Mouse (Mus musculus) lung, postnatal 10 days (tissue): ENCODE measurements around the gene Suds3.

Experiments
- DNase-seq: peaks from one replicate; pipeline ENCODE4 v3.0.0; 2021

The Suds3 gene

DNA sequence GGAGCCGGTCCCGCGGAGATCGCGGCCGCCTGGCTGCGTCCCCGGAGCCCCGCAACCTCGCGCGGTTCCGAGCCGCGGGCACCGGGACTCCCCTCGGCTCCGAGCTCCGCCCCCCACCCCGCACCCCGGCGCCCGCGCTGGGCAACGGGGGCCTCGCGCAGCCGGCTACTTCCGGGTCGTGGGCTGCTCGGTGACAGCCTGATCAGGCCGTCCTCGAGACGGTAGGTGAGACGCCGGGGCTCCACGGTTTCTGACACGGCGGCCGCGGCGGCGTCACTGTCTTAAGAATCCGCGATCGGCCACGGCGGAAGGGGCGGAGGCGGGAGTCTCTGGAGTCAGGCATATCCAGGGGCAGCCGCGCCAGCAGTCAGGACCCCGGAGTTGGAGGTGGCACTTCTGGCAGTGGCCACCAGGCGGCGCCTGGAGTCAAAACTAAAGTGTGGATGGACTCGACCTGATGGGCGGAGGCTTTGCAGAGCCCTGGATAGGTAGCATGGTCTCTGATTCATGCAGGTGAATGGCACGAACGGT lies at the start of gene Suds3:
TSS of gene Suds3 (minus strand) at position 278 of the 531 bp plus-strand sequence.
- peak; percentile 95 for DNase-seq

DNA sequence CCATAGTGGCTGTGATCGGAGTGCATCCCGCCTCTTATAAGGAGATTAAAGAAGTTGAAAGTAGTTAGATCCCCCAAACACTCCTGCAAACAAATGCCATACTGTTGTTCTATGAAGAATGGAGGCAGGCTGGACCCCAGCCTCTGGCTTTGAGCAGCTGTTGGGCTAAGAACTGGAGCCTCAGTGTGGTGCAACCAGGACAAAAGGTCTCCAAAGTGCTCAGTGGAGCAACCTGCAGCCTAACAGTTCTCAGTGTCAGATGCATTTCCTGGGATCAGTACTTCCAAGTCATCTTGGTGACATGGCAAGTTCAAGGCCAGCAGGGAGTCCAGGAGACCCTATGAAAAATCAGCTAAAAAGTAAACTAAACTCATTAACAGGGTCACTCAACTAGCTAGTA lies 49.0 kb upstream of the Suds3 start:
- no peak for DNase-seq

DNA sequence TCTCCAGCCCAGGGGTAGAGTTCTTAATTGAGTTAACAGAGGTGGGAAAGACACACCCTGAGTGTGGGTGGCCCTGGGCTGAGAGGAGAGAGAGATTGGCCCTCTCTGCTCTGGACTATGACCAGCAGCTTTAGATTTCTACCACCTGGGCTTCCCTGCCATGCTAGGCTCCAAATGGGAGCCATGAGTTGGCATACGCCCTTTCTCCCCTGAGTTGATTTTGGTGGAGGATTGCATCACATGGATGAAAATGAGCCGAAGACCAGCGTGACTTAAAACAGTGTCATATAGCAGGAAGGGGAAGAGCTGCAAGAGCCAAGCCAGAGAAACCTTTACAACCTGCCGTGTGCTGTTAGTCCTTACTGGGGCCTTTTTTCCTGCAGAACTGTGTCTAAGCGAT lies 48.6 kb upstream of the Suds3 start:
- DNase-seq = no peak

DNA sequence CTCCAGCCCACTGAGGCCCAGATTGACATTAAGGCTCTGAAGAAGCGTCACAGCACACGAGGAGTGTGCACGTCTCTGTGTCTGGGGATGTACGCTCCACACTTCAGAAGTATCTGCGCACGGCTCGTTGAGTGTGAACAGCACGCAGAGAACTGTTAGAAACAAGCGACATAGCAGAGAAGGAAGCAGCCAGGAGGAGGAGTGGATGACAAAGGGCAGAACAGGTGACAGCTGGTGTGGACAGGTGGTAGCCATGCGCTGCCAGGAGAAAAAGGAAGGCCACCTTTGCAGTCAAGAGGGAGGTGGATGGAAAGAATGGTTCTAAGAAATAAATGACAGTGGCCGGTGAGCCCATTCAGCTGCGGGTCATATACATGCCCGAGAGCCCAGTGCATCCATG lies 47.9 kb upstream of the Suds3 start:
- DNase-seq = no peak

DNA sequence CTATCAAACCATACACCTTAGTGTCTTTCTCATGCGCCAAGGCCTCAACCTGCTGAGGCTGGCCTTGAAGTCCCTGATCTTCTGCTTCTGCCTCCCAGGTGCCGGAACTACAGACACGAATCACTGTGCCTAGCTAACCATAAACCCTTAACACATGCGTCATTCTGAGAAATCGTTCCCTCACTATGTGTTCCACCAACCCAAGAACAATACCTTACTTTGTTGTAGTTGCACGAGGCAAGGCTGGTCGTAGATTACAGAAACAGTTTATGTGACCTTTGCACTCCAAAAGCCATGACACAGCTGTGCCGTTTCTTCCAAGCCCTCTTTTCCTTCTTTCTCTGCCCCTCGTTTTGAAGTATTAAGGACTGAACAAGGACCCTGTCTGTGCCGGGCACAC lies 44.6 kb upstream of the Suds3 start:
- no peak for DNase-seq

DNA sequence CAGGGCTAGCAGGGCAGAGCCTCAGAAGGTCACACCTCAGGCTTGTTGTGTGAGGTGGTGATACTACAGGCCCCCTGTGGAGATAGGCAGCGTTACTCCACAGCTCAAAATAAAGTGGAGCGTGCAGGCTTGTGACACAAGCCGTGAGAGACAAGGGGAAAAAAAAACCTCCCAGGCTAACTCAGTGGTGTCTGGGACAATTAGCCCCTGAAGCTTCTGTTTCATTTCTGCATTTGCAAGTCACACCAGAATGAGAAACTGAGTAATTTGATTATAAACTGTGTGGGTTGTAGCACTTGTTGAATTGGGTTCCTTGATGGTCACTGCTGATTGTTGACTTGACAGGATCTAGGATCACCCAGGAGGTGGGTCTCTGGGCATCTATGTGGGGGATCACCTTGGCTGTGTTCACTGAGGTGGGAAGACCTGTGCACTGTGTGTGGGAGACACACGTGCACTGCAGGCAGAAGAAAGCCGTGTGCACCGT lies 43.9 kb upstream of the Suds3 start:
- no peak for DNase-seq

DNA sequence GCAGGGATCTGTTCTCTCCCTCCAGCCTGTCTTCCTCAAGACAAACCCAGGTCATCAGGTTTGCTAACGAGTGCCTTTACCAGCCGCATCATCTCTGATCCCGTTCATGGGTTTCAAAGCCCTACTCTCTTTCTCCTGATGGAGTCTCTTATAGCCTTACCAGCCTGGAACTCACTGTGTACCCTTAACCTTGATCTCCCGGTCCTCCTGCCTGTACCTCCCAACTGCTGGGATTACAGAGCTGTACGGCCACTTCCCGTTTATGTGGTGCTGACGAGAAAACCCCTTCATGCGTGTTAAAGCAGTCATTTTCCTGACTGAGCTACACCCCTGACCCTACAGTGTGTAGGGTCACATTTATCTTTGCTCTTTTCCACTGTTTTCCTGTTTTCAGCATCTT lies 43.4 kb upstream of the Suds3 start:
- no peak for DNase-seq

DNA sequence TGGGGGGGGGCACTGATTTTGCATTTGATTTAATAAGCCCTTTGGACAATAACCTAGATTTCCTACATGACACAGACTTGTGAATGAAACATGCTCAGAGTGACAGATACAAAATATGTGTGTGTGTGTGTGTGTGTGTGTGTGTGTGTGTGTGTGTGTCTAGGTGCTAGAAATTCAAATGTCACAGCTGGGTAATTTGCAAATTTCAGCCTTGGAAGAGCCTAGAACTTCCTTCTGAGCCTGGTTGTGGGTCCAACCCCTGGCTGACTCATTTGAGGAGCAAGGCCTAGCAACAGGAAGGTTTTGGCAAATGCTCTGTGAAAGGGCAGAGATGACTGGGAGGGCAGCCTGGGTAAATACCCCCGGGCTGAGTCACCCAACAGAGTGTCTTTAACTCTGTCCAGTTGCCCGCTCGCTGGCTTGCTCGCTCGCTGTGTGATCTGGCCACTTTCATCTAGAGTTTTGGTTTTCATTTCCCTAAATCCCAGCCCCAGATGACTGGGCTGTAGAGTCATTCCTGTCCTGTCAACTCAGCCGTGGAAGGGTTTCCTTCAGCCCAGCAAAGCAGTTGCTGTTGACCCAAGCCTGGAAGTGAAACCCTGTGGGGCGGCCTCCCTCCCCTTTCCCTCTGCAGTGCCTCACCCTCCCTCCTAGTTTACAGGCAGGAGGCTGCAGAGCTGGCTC lies 42.6 kb upstream of the Suds3 start:
- peak; percentile 51 for DNase-seq

DNA sequence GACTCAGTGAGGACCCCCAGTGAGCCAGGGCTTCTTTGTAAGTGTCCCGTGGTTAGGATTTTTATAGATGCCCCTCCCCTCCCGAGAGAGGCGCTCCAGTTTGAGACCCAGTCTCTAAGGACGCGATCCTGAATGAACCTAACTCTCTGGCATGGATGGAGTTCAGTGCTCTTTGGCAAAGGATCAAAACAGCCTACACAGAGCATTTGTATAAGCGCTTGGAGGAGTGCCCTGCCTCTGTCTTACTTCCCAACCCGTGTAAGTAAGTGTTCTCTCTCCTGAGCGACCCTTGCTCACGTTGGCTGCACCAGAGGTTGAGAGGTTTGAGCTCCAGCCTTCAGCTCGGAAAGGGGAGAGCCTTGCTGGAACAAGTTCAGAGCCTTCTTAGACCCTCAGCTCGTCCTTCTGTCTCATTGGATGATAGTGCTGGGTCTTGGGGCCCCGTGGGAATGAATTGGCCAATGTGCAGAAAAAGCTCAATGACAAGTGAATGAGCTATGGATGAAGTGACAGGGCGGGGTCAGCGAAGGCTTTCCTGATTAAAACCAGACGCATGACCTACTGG lies 37.7 kb upstream of the Suds3 start:
- peak; percentile 58 for DNase-seq

DNA sequence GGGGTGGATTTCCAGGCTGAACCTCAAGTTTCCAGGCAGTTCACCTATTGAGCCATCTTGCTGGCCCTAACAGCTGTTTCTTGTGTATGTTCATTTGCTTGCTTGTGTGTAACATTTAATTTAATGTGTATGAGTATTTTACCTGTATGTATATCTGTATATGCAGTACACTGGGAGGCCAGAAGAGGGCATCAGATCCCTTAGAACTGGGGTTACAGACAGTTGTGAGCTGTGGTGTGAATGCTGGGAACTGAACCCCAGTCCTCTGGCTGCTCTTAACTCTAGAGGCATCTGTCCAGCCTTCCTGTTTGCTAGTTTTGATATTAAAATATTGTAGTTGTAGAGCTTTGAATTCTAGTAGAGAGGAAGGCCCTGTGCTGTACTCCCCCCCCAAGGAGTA lies 37.0 kb upstream of the Suds3 start:
- no peak for DNase-seq

DNA sequence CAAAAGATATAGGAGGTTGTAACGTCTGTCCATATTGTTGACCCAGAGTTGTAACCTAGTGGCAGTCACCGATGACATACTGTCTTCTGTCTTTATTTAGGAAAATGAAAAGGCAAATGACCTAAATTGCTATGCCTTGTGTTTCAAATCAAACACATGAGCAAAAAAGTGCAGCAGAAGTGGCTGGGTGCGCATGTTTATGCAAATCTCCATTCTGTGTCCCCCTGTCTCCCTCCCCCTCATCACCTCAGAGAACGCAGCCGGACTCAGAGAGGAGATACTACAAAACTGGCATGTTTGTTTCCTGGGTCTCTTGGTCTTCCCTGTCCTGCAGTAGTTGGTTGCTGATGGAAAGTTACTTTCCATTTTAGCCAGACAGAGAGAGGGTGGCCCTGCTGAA lies 34.2 kb upstream of the Suds3 start:
- no peak for DNase-seq

DNA sequence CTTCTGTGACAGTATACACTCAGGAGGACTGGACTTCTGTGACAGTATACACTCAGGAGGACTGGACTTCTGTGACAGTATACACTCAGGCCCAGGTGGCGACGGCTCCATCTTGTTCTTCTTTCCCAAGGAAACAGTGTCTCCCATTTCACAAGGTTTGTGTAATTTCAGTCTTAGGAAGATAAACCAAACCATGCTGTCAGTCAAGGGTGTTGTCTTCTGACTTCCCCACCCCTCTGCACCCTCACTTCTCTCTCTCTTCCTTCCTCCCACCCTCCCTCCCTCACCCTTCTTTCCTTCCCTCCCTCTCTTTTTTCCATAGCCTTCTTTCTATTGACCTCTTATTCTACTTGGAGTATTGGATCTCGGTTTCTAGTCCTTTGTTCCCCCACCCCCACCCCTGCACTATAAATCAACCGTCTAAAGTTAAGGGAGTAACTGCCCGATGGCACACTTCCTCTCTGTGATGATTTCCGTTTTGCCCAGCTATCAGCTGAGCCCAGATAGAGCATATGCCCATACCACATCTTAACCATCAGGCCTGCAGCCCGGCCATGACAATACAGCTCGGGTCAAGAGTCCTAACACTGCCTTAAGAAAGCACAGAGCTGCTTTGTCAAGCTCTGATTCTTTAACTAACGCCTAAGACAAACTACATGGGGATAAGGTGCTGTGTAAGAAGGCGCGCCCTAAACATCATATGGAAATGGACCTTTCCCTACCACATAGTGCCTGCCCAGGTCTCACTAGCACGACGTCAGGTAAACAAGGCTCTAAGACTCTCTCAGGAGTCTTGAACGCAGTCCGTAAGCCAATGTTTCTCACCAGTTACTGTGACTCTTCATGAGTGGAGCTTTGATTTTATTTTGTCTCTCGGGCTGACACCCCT lies 33.4 kb upstream of the Suds3 start:
- no peak for DNase-seq

DNA sequence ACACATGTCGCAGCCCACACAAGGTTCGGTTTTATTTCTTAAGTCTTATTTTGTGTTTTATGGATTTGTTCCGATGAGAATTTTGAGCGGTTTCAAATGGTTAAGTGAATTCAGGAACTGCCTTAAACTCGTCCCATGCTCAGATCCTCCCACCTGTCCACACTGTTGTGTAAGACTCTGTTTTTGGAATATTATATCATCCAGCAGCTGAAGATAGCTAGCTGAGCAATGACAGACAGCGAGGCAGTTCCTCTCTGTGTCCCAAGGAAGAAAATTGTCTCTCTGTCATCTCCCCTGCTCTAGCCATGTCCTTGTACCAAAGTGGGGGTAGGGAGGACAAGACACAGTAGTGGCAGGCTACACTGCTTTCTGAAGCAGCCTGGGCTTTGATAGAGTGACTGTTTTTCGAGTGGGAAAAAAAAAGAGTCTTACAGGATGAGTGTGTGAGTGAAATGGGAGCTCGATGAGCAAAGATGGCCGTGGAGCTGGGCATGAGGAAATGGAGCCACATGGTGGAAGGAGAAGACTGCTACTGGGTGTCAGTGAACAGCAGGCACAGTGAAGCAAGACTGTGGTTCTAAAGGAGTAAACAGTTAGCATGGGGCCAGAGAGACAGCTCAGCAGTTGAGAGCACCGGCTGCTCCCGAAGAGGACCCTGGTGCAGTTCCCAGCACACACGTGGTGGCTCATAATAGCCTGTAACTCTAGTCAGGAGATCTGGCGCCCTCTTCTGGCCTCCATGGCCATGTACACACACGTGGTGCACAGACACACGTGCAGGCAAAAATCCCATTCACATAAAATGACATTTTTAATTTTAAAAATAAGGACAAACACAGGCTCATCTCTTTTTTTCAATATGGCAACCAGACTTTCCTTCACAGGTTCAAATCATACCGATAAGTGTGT lies 31.5 kb upstream of the Suds3 start:
- no peak for DNase-seq

DNA sequence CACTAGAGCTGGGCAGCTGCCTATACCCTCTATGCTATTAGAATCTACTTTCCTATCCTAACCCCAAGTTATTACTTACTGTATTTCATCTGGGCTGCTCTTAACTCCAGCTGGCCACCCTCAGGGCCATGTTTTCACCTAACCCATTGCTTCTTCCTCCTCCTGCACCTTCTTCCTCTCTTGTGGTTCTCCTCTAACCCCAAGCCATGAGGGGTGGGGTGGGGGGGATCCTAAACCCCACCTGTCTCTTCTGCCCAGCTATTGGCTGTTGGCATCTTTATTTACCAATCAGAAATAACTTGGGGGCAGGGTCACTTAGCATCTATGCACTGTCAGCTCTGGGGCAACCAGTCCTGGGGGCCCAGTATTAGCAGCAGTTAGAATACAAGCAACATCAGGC lies 30.3 kb upstream of the Suds3 start:
- no peak for DNase-seq

DNA sequence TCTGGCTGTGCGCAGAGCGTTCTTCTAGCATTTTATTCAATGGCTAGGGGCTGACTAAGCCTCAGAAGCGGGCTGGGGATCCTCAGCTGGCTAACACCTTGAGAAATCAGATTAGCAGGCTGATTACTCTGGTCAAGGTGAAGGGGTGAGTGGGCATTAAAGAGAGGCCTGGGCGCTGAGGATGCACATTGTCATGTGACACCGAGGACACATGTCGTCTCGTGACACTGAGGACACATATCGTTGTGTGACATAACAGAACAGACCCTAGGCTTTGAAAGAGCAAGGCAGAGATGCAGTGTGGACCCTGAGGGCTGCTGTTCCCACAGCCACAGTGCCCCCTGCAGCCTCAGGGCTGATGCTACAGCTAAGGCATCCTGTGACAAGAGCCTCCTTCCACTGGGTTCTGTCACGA lies 27.8 kb upstream of the Suds3 start:
- peak; percentile 69 for DNase-seq

DNA sequence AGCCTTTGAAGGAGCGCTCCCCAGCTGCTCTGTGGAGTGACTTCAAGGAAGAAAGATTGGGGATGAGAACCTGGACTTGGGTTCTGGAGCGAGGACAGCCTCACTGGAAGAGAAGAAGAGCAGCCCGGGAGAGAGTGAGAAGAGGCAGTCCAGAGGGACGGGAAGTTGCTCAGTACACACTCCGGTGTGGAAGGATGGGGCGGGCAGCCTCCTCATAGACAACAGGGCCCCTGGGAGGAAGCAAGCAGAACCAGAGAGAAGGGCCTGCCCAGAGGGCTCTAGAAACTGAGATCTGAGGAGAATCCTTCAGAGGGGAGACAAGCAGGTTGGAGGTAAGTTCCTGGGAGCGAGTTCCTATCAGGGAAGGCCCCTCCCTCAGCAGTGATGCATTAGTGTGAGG lies 24.5 kb upstream of the Suds3 start:
- DNase-seq = no peak

DNA sequence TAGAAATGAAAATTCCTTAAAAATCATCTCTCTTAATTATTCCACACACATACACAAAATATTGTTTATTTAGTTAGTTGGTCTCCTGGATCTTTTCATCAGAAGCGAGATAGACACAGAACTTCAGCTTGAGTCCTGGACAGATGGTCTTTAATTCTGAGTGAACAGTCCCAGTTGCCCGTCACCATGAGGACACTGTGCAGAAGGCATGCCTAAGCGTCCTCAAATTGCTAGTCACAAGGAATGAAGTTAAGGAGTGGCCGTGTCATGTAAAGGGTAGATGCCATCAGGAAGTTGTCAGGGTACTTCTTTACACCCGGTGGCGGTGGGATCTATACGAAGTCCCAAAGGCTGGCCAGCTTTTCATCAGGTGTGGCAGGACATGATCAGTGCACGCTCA lies 23.9 kb upstream of the Suds3 start:
- peak; percentile 48 for DNase-seq

DNA sequence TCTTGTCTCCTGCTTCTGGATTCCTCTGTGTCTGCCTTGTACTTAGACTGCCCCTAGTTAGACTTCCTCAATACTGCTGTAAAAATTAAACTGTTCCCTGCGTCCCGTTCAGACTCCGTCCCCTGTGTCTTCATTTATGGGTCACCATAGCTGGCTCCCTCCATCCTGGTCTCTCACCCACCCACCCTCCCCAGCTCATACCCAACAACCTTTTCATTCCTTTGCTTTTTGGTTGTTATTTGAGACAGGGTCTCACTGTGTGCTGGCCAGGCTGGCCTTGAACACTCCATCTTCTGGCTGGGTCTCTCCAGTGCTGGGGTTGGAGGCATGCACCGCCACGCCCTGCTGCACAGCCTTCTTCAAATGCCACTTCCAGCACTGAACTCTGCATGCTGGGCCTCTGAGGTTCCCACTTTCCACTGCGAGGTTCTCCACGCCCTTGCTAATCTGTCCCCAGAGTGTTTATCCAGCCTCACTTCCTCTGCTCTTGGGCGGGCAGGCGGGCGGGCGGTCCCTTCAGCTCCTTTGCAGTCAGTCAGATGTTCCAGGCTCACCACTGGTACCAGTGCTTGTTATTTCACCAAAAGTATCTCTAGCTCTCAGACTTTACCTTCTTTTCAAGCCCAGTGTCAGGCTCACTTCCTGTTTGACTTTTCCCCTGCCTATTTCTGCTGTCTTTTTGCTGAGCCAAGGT lies 22.5 kb upstream of the Suds3 start:
- peak; percentile 82 for DNase-seq

DNA sequence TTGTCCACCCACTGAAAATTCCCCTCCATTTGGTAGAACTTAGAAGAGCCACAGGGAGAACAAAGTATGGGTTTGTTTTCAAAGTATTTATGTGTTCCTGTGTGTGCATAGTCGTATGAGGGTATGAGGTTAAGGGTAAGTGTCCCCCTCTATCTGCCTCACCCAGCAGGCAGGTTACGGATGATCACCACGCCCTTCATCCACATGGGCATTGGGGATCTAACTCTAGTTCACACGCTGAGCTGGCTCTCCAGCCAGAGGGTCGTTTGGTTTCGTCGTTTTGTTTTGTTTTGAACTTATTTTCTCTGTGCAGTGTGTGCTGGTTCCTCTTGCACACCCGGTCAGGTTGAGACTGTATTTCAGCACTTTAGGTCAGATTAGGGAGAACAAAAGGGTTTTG lies 21.7 kb upstream of the Suds3 start:
- DNase-seq = no peak

DNA sequence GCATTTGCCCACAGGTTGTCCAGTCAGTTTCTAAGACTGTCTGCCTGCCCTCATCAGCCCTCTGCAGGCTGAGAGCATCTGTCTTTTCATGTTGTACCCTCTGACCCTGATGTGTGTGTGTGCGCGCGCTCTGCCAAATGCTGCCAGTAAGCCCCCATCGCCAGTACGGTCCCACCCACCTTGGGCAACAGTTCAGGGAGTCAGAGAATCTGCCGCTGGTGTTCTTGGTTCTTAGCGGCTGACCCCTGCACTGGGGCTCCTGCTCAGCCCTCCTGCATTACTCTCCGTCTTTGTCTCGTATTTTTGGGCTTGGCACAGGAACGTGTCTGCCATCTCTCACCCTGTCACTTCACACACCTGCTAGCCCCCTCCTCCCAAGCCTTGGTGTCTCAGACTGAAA lies 21.1 kb upstream of the Suds3 start:
- DNase-seq = peak; percentile 45

DNA sequence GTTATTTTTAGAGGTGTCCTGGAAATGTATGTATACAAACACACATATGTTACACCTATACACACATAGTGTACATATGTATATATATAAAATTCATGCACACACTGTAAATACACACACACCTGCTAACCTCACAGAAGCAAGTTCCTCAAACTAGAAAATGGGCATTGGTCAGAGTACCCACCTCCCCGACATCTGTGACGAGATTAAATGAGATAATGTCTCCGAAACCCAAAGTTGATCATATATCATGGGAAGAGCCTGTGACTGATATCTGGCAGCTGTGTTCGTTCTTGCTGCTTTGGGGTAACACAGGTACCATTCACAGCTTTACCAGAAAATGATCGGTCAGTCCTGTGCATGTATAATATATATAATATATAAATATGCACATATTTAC lies 20.7 kb upstream of the Suds3 start:
- DNase-seq = no peak

DNA sequence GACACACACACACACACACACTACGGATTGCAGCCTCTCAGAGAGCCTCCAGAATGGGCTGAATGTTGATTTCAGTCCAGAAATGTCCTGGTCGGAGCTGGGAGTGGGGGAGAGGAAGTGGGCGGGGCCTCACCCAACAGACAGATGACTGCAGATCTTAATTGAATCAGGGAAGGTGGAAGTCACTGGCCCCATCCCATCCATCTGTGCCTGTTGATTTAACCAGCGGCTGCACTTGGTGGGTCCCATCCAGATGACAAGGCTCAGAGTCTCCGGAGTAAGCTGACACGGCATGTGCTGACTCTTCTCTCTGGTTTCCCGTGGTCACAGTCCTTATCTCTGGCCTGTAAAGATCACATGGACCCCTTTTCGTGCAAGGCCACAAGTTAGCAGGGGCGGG lies 20.0 kb upstream of the Suds3 start:
- peak; percentile 75 for DNase-seq
